Mouse (Mus musculus): ENCODE results near the gene Eprs. TPM values are rescaled to one million over a fixed set of nuclear protein-coding genes. Genes with fewer than 3 reads are reported as not detected.
A peak's percentile ranks its signal among the peaks of the same experiment; 100 is the strongest.

Eprs gene
- polyA plus RNA-seq, 1 experiment, result 40.4 TPM

GRCm38 (mm10) chr1:185331983-185332430 lies 30.8 kb upstream of the Eprs start, which contains the start of gene Bpnt1:
TSS of gene Bpnt1 (plus strand) at chr1:185332149.
- 1% methylated on average over 32 of the region's 32 CpGs for WGBS
- peak; percentile 91 to 94 for DNase-seq
- Histone ChIP-seq H3K27ac (ENCODE audit: insufficient read depth, low read length) (peak within 1 kb of the TSS; percentile 67; the same call in 1 of the 2 replicates), H3K27me3 (ENCODE audit: control insufficient read depth, insufficient read depth, low read length) (no peaks in the 10 kb centered on the region), H3K4me3 (replicated peaks; ENCODE audit: insufficient read depth, low read depth, low read length) (peak within 1 kb of the TSS; percentile 81), H3K4me1 (ENCODE audit: control insufficient read depth, insufficient read depth, low read length) (peaks cover 13% of the 10 kb centered on the region; the same call in 1 of the 2 replicates)
- peak; percentile 95; the same call in 1 of the 2 replicates for TF ChIP-seq POLR2A (IDR thresholded peaks at IDR 0.05; ENCODE audit: borderline replicate concordance, insufficient read depth, low read length)
- TF ChIP-seq CTCF (IDR thresholded peaks at IDR 0.05; ENCODE audit: borderline replicate concordance, insufficient read depth, low read depth, low read length), result no peak

DNA sequence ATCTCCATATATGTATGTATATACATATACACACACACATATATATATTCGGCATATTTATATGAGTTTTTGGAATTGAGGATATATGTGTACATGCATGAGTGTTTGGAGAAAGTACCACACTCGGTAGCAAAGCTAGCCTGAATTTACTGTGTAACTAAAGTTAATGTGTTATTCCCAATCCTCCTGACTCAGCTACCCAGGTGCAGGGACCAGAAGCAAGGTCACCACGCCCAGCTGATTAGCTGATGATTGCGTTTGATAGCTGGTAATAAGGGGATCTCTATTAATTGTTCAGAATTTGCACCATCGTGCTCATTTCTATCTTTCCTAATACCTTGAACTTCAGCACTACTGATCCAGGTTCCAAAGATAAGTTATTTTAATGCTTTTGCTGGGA lies 29.2 kb upstream of the Eprs start:
- 88% methylated on average over 5 of the region's 5 CpGs for WGBS
- no peak for TF ChIP-seq CTCF (IDR thresholded peaks at IDR 0.05; ENCODE audit: borderline replicate concordance, insufficient read depth, low read depth, low read length)
- no peak for TF ChIP-seq POLR2A (IDR thresholded peaks at IDR 0.05; ENCODE audit: borderline replicate concordance, insufficient read depth, low read length)
- DNase-seq, result no peak
- Histone ChIP-seq H3K4me1 (ENCODE audit: control insufficient read depth, insufficient read depth, low read length) (peaks cover 13% of the 10 kb centered on the region; the same call in 1 of the 2 replicates), H3K4me3 (replicated peaks; ENCODE audit: insufficient read depth, low read depth, low read length) (no peak overlapping the region), H3K27ac (ENCODE audit: insufficient read depth, low read length) (no peak overlapping the region), H3K27me3 (ENCODE audit: control insufficient read depth, insufficient read depth, low read length) (no peaks in the 10 kb centered on the region)

- H3K4me3 ChIP-seq (replicated peaks; ENCODE audit: insufficient read depth, low read depth, low read length), result no peak overlapping the region
- peaks cover 13% of the 10 kb centered on the region; the same call in 1 of the 2 replicates for H3K4me1 ChIP-seq (ENCODE audit: control insufficient read depth, insufficient read depth, low read length)
- H3K27ac ChIP-seq (ENCODE audit: insufficient read depth, low read length), result no peak overlapping the region
- TF ChIP-seq CTCF (IDR thresholded peaks at IDR 0.05; ENCODE audit: borderline replicate concordance, insufficient read depth, low read depth, low read length), result no peak
- no peak for TF ChIP-seq POLR2A (IDR thresholded peaks at IDR 0.05; ENCODE audit: borderline replicate concordance, insufficient read depth, low read length)
- WGBS, result 53% methylated on average over 4 of the region's 4 CpGs
- peak in 1 of 2 experiments; percentile 29 for DNase-seq
- no peaks in the 10 kb centered on the region for H3K27me3 ChIP-seq (ENCODE audit: control insufficient read depth, insufficient read depth, low read length)
These were observed 28.7 kb upstream of the Eprs start for GRCm38 (mm10) chr1:185334136-185334535.

DNA sequence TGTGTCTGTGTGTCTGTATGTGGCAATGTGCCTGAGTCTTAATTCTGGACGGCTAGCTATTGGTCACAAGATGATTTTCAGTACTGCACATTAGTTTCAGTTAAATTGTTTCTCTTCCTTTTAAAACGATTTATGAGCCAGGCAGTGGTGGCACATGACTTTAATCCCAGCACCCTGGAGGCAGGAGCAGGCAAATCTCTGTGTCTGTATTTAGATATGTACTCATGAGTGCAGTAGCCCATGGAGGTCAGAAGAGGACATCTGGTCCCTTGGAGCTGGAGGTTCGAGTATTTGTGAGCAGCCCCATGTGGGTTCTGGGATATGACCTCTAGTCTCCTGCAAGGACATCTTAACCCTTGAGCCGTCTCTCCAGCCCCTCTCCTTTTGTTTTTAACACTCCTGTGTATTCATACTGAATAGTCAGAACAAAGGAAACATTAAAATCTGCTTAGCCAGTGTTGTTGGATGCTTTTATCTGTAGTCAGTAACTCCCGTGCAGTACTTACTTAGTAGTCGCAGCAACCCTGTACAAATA lies 27.5 kb upstream of the Eprs start:
- Histone ChIP-seq H3K4me1 (ENCODE audit: control insufficient read depth, insufficient read depth, low read length) (peaks cover 13% of the 10 kb centered on the region; the same call in 1 of the 2 replicates), H3K27ac (ENCODE audit: insufficient read depth, low read length) (no peak overlapping the region), H3K27me3 (ENCODE audit: control insufficient read depth, insufficient read depth, low read length) (no peaks in the 10 kb centered on the region), H3K4me3 (replicated peaks; ENCODE audit: insufficient read depth, low read depth, low read length) (no peak overlapping the region)
- WGBS, result 55% methylated on average over 6 of the region's 6 CpGs
- TF ChIP-seq POLR2A (IDR thresholded peaks at IDR 0.05; ENCODE audit: borderline replicate concordance, insufficient read depth, low read length) (no peak), CTCF (IDR thresholded peaks at IDR 0.05; ENCODE audit: borderline replicate concordance, insufficient read depth, low read depth, low read length) (no peak)
- DNase-seq, result no peak

GRCm38 (mm10) chr1:185336535-185336934 lies 26.3 kb upstream of the Eprs start:
- Histone ChIP-seq H3K4me3 (replicated peaks; ENCODE audit: insufficient read depth, low read depth, low read length) (no peak overlapping the region), H3K27ac (ENCODE audit: insufficient read depth, low read length) (no peak overlapping the region), H3K4me1 (ENCODE audit: control insufficient read depth, insufficient read depth, low read length) (peaks cover 13% of the 10 kb centered on the region), H3K27me3 (ENCODE audit: control insufficient read depth, insufficient read depth, low read length) (no peaks in the 10 kb centered on the region)
- WGBS, result 50% methylated on average over 3 of the region's 3 CpGs
- TF ChIP-seq POLR2A (IDR thresholded peaks at IDR 0.05; ENCODE audit: borderline replicate concordance, insufficient read depth, low read length), result no peak
- TF ChIP-seq CTCF (IDR thresholded peaks at IDR 0.05; ENCODE audit: borderline replicate concordance, insufficient read depth, low read depth, low read length), result no peak
- no peak for DNase-seq

GRCm38 (mm10) chr1:185342441-185342840 lies 20.4 kb upstream of the Eprs start:
- H3K27me3 ChIP-seq (ENCODE audit: control insufficient read depth, insufficient read depth, low read length), result no peaks in the 10 kb centered on the region
- H3K4me3 ChIP-seq (replicated peaks; ENCODE audit: insufficient read depth, low read depth, low read length), result no peak overlapping the region
- TF ChIP-seq CTCF (IDR thresholded peaks at IDR 0.05; ENCODE audit: borderline replicate concordance, insufficient read depth, low read depth, low read length), result no peak
- TF ChIP-seq POLR2A (IDR thresholded peaks at IDR 0.05; ENCODE audit: borderline replicate concordance, insufficient read depth, low read length), result no peak
- H3K4me1 ChIP-seq (ENCODE audit: control insufficient read depth, insufficient read depth, low read length), result peaks cover 16% of the 10 kb centered on the region
- WGBS, result 11% methylated on average over 4 of the region's 4 CpGs
- peak; percentile 54 to 70 for DNase-seq
- no peak overlapping the region for H3K27ac ChIP-seq (ENCODE audit: insufficient read depth, low read length)

DNA sequence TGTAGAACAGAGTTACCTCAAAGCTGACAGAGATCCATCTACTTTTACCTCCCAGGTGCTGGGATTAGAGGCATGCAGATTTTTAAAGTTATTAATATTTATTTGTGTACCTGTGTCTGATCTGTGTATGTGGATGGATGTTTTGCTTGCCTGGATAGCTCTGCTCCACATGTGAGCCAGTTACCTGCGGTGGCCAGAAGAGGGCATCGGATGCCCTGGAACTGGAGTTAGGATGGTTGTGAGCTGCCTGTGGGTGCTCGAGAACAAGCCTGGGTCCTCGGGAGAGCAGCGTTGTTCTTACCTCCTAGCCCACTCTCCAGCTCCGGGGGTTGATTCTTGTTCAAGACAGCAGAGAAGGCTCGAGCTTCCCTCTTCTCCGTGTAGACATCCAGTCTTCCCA lies 19.4 kb upstream of the Eprs start:
- no peak for DNase-seq
- H3K27me3 ChIP-seq (ENCODE audit: control insufficient read depth, insufficient read depth, low read length), result no peaks in the 10 kb centered on the region
- peaks cover 16% of the 10 kb centered on the region for H3K4me1 ChIP-seq (ENCODE audit: control insufficient read depth, insufficient read depth, low read length)
- no peak overlapping the region for H3K27ac ChIP-seq (ENCODE audit: insufficient read depth, low read length)
- TF ChIP-seq CTCF (IDR thresholded peaks at IDR 0.05; ENCODE audit: borderline replicate concordance, insufficient read depth, low read depth, low read length), result peak; percentile 22; the same call in 1 of the 2 replicates
- no peak for TF ChIP-seq POLR2A (IDR thresholded peaks at IDR 0.05; ENCODE audit: borderline replicate concordance, insufficient read depth, low read length)
- H3K4me3 ChIP-seq (replicated peaks; ENCODE audit: insufficient read depth, low read depth, low read length), result no peak overlapping the region
- WGBS, result 81% methylated on average over 8 of the region's 8 CpGs

DNA sequence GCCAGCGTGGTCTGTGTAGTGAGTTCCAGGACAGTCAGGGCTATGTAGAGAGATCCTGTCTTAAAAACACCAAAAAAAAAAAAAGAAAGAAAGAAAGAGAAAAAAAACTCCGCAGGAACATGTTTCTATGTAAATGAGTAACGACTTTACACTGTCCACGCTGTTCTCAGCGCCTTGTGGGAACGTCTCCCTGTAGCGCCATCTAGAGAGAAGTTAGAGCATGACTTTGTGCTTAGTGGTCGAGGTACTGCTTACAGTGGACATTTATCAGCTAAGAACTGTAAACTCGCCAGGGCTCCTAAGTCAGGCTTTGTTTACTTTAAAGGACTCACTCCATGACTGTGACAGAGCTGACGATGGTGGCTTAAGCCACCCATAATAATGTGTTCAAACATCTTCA lies 16.7 kb upstream of the Eprs start:
- Histone ChIP-seq H3K27ac (ENCODE audit: insufficient read depth, low read length) (no peak overlapping the region), H3K4me3 (replicated peaks; ENCODE audit: insufficient read depth, low read depth, low read length) (no peak overlapping the region), H3K4me1 (ENCODE audit: control insufficient read depth, insufficient read depth, low read length) (peaks cover 16% of the 10 kb centered on the region), H3K27me3 (ENCODE audit: control insufficient read depth, insufficient read depth, low read length) (no peaks in the 10 kb centered on the region)
- no peak for DNase-seq
- 74% methylated on average over 10 of the region's 10 CpGs for WGBS
- TF ChIP-seq CTCF (IDR thresholded peaks at IDR 0.05; ENCODE audit: borderline replicate concordance, insufficient read depth, low read depth, low read length) (peak; percentile 28; the same call in 1 of the 2 replicates), POLR2A (IDR thresholded peaks at IDR 0.05; ENCODE audit: borderline replicate concordance, insufficient read depth, low read length) (no peak)

Measured in cerebellum, adult 2 months (tissue).